Mouse (Mus musculus) mouse trophoblast stem cell (cell line): Measurements from ENCODE around the gene Gopc.

Source experiments
- in situ Hi-C, 2 experiments: fragments of 300-500 bp; cut with MseI, MboI; formaldehyde crosslinking; loops; 2 replicates in 1 of 2; 3 replicates in 1 of 2; pipeline ENCODE4 v1.15.1; 2025

Gopc gene

DNA sequence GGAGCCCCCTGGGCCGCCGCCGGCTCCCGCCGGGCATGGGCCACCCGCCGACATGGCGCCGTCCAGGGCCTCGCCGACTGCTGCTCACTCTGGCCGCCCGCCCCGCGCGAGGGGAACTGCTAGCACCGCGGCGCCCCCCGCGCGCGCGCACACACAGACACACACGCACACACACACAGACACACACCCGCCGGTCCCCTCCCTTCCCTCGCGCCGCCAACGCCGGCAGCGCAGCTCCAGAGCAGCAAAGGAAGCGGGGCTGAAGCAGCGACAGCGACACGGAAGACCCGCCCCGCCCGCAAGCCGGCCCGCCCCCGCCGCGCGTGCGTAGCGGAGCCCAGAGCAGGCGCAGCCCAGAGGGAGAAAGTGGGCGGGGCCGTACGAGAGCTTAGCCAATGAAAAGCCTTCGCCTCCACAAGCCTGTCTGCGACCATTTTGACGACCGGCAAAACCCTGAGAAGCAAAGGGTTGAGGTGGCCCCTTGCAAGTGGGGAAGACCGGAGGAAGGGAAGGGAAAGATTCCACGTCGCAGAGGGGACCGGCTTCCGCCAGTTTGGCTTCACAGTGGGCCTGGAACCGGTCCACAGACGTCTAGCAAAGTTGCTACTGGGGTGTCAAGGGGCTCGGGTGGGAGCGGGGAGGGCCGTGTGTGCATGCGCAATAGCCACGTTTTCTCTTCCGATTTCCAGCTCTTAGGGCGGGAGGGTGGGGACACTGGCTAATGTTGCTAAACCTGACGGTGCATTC lies at the start of gene Gopc:
Gopc (minus strand) TSS at position 280 of the 747 bp plus-strand sequence.
- in situ Hi-C loops: no loop called here

DNA sequence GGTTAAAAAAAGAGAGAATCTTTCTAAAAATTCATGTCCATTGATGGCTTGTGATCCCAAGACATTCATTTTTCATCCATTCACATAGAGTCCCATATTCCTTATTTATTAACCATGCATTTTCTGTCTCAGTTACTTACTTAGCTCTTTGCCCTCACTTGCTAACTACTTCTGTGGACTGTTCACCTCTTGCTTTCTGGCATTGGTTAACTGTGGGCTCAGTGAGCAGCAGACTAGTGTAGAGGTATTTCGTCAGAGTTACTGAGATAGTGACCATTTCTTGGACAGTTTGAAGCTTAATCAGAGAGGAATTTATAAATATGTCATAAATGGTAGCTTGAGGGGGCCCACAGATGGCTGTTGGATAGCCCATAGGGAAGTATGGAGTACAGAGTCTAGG lies 49.0 kb upstream of the Gopc start:
- in situ Hi-C loops: no loop called here

DNA sequence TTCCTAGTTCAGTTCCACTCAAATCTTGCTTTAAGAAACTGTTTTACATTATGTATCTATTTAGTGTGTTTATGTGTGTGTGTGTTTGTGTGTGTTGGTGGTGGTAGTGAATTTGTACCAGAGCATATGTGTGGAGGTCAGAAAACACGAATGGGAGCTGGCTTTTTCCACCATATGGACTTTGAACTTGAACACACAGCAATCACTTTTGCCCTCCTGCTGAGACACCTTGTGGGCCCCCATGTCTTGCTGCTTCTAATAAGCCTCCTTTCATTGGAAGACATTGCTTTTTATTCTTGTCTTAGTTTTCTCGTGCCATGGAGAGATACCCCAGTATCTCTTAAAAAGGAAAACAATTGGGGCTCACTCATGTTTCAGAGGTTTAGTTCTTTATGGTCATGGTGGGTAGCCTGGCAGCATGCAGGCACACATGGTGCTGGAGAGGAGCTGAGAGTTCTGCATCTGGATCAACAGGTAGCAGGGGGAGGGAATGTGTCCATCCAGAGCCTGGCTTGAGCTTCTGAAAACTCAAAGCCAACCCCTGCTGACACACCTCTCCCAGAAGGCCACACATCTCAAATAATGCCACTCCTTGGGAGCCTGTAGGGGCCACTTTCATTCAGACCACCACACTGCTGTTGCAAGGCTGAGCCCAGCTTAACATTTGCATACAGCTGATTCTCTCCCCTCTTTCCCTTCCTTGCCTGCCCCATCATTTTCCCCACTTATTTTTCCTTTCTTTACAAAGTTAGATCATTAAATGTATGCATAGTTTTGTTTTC lies 45.9 kb upstream of the Gopc start:
- in situ Hi-C loops: no loop called here

GRCm38 (mm10) chr10:52426314-52426980 lies 44.5 kb upstream of the Gopc start:
- in situ Hi-C loops: no loop called here

GRCm38 (mm10) chr10:52423097-52423496 lies 41.2 kb upstream of the Gopc start:
- in situ Hi-C loops: no loop called here

DNA sequence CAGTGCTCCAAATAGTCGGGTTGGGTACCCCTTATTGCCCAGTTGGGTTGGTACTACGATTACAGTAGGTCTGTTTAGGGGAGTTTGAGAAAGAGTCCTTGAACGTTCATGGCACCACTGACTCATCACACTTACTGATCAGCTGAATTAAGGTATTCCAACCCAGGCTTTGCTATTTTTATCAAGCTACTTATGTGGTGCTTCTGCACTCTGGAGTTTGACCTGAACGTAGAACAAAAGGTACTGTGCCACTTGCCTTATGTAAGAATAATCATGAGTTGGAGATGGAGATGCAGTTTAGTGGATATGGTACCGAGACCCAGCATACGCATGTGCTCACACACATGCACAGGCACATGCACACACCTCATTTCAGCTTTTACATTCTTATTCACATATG lies 39.8 kb upstream of the Gopc start:
- in situ Hi-C loops: no loop called here

DNA sequence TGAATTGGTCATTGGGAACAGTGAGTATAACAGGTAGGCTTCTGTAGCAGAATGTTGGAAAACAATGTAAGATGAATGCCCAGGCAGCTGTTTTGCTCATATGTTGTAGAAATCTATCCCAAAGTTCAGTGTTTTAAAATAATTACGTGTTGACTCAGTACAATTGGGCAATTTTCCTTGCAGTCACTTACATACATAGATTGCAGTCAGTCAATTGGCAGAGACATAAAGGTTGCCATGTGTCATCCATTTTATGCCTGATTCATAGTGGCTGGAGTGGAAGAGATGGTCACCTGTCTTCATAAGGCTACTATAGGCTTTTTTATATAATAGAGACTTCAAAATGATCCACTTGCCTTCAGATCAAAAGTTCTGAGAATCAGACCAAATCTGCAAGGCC lies 38.6 kb upstream of the Gopc start:
- in situ Hi-C loops: no loop called here

DNA sequence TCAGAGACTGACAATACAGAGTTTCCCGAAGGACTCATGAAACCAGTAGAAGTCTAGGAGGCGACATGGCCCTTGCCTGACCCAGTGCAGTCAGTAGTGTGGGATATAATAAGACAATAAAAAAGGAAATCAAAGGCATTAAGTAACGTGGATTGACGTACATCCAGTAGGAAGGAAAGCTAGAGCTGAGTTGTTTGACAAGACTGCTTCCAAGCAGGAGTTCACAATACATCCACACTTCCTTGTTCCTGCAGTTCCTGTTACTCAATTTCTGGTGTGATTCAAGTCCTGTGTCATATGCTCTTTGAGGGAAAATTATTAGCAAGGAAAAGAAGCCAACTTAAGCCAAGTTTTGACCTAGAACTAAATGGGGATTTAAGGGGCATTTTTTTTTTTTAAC lies 37.5 kb upstream of the Gopc start:
- in situ Hi-C loops: no loop called here

- in situ Hi-C loops: no loop called here
Measured at GRCm38 (mm10) chr10:52418931-52419330, 37.0 kb upstream of the Gopc start.

GRCm38 (mm10) chr10:52417998-52418860 lies 36.3 kb upstream of the Gopc start:
- in situ Hi-C loops: no loop called here

- in situ Hi-C loops: no loop called here
Measured at GRCm38 (mm10) chr10:52417299-52417997, 35.5 kb upstream of the Gopc start, which contains the start of gene Nus1. Nus1 (plus strand) TSS chr10:52417547.

DNA sequence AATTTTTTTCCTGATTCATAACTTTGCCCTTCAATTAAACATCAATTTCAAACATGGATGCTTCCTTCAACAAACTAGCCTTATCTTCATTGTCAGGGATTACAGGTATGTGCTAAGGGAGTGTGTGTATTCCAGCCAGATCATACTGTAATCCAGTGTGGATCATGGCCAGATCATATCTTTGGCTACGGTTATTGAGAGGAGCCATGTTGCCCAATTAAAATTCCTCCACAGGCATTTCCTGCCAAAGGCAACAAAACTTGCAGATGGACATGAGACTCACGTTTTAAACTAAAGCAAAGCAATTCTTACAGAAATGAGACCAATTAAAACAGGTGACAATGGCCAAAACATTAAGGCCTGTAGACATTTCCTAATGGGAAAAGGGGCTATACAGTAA lies 34.5 kb upstream of the Gopc start:
- in situ Hi-C loops: no loop called here

- in situ Hi-C loops: no loop called here
Measured at GRCm38 (mm10) chr10:52415020-52415419, 33.1 kb upstream of the Gopc start.

DNA sequence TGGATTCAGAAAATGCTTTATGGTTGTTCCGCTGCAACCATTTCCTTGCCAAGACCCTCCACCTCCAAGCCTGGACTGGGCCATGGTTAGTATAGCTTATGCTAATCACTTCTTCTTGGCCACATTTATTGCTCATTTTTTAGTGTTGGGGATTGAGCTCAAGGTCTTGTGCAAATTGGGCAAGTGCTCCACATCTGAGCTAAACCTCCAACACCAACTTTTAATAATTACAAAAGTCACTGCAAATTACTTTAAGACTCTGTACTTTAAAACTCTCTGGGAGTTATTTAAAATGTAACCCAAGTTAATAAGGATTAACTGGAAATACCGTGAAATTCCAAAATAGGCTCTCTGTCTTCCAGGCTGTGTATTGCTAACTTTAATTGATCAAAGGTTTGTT lies 25.6 kb upstream of the Gopc start:
- in situ Hi-C loops: no loop called here

DNA sequence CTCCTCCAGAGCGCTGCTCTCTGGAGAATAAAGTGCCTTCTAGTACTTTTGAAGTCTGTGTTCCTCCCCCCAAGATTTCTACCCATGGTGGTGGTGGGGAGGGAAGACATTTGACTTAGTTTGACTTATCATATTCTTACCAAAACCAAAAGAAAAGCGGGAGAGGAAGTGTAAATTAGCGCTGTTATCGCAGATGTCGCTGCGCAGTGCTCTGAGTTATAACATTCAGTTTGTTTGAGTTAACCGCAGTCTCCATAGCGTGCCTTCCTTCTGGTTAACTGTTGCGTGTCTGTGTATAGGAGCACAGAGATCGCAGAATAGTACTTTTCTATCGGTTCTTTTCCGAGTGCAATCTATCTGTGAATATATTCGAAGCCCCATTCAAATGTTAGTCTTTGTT lies 23.2 kb upstream of the Gopc start:
- in situ Hi-C loops: no loop called here

GRCm38 (mm10) chr10:52399722-52400121 lies 17.8 kb upstream of the Gopc start:
- in situ Hi-C loops: no loop called here

GRCm38 (mm10) chr10:52398715-52399114 lies 16.8 kb upstream of the Gopc start:
- in situ Hi-C loops: no loop called here

DNA sequence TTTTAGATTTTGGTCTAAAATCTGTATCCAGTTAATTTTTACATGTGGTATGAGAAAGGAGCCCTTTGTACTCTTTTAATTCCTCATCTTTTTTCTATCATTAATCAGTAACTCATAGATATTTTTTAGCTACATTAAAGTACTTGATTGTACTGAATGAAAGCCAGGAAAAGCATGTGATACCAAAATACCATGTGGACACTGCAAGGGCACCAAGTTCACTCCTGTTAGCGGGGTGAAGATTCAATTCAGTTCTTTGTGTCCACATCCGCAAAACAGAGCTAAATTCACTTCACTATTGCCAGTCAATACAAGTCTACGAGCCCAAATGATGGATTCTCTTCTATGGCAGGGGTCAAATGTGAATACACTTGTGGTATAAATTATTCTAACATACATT lies 14.7 kb upstream of the Gopc start:
- in situ Hi-C loops: no loop called here

DNA sequence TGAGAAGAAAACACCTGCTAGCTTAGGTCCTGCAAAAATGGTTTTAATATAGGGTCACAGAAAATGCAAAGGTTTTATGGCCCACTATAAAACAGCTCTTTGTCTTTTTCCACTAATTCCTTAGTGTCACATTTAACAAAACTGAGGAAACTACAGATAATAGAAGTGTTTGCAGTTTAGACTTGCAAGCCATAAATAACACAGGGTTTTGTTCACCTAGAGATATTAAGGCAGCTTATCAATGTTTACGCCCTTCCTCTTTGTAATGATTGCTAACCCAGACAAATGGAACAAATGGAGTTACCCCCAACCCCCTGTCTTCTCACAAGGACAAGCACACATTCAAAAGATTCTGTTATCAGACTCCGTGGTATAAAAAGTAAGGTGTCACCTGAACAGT lies 9.3 kb upstream of the Gopc start:
- in situ Hi-C loops: no loop called here

GRCm38 (mm10) chr10:52389438-52389837 lies 7.5 kb upstream of the Gopc start:
- in situ Hi-C loops: no loop called here

- in situ Hi-C loops: no loop called here
Measured at GRCm38 (mm10) chr10:52388922-52389430, 7.1 kb upstream of the Gopc start, which contains the start of gene Nepn. Nepn (plus strand) TSS chr10:52388972.
